Mouse (Mus musculus) forebrain, embryonic 16.5 days (tissue): ENCODE measurements around the gene Ccer2. TPM values are rescaled to one million over a fixed set of nuclear protein-coding genes. Genes with fewer than 3 reads are reported as not detected.
A peak's percentile ranks its signal among the peaks of the same experiment; 100 is the strongest.

Source experiments
- ATAC-seq: fragments of 200-750 bp; cut with Nextera tagmentation; 2 replicates; pipeline ENCODE4 v1.8.0; 2017; ENCODE audit warnings: mild to moderate bottlenecking, moderate library complexity
- H3K27ac ChIP-seq: fragments of 300-500 bp; sonication (generic); 2 replicates; pipeline ENCODE4 v1.5.1; 2014; ENCODE audit warnings: low read length, control low read depth
- H3K27me3 ChIP-seq: fragments of 300-500 bp; sonication (generic); replicated peaks from 2 replicates; pipeline ENCODE4 v1.6.1; 2014; ENCODE audit warnings: low read length; ENCODE audit not compliant: control insufficient read depth, insufficient read depth
- H3K36me3 ChIP-seq: fragments of 300-500 bp; sonication (generic); 2 replicates; pipeline ENCODE4 v1.6.1; 2014; ENCODE audit not compliant: control insufficient read depth, insufficient read depth
- H3K4me1 ChIP-seq: fragments of 300-500 bp; sonication (generic); replicated peaks from 2 replicates; pipeline ENCODE4 v1.6.1; 2014; ENCODE audit warnings: low read length; ENCODE audit not compliant: control insufficient read depth, insufficient read depth
- H3K4me2 ChIP-seq: fragments of 300-500 bp; sonication (generic); 2 replicates; pipeline ENCODE4 v1.6.1; 2014; ENCODE audit warnings: mild to moderate bottlenecking, low read length, control low read depth
- H3K4me3 ChIP-seq: fragments of 300-500 bp; sonication (generic); replicated peaks from 2 replicates; pipeline ENCODE4 v1.5.1; 2014; ENCODE audit warnings: mild to moderate bottlenecking, low read length, control low read depth
- H3K9ac ChIP-seq: fragments of 300-500 bp; sonication (generic); replicated peaks from 2 replicates; pipeline ENCODE4 v1.6.1; 2014; ENCODE audit warnings: low read depth, low read length, control low read depth
- H3K9me3 ChIP-seq: fragments of 300-500 bp; sonication (generic); 2 replicates; pipeline ENCODE4 v1.6.1; 2016; ENCODE audit warnings: low read length; ENCODE audit not compliant: control insufficient read depth
- WGBS: fragments of 180-500 bp; shearing (Covaris S2); extraction: QIAGEN DNeasy Blood & Tissue Kit; methylation state at CpG from one replicate; pipeline ENCODE4 v1.1.7; 2014; 5-methylcytosine and 5-hydroxymethylcytosine counted together
- polyA plus RNA-seq: library from polyadenylated mRNA; unstranded; fragments of >200 nt; fragmentation: Nextera tagmentation; extraction: Ambion mirVana; gene quantifications from 2 replicates; pipeline ENCODE4 v1.2.1, GENCODE M21; 2015

The Ccer2 gene
- polyA plus RNA-seq, 1 experiment from 2014 or later = not detected

GRCm38 (mm10) chr7:28740949-28741348 lies 15.0 kb upstream of the Ccer2 start:
- Histone ChIP-seq H3K36me3 (0 out of 2 replicates have a peak, but pooled peaks cover 5% of the 10 kb centered on the region), H3K4me2 (peak overlapping the region; percentile 72), H3K4me3 (peak overlapping the region; percentile 59), H3K9me3 (no peaks in the 10 kb centered on the region), H3K9ac (peak overlapping the region; percentile 54), H3K27me3 (no peaks in the 10 kb centered on the region), H3K4me1 (peaks cover 14% of the 10 kb centered on the region), H3K27ac (no peak overlapping the region; the same call in 1 of the 2 replicates)
- no peak for ATAC-seq
- WGBS = 42% methylated on average over 9 of the region's 9 CpGs

GRCm38 (mm10) chr7:28741368-28741708 lies 14.6 kb upstream of the Ccer2 start:
- no peaks in the 10 kb centered on the region for H3K9me3 ChIP-seq
- no peak overlapping the region; the same call in 1 of the 2 replicates for H3K27ac ChIP-seq
- H3K9ac ChIP-seq = peak overlapping the region; percentile 54
- 0 out of 2 replicates have a peak, but pooled peaks cover 3% of the 10 kb centered on the region for H3K36me3 ChIP-seq
- ATAC-seq = peak; percentile 9
- H3K4me1 ChIP-seq = peaks cover 14% of the 10 kb centered on the region
- H3K27me3 ChIP-seq = no peaks in the 10 kb centered on the region
- peak overlapping the region; percentile 59 for H3K4me3 ChIP-seq
- H3K4me2 ChIP-seq = peak overlapping the region; percentile 72
- WGBS = under 1% methylated on average over 13 of the region's 13 CpGs

GRCm38 (mm10) chr7:28741709-28742438 lies 14.1 kb upstream of the Ccer2 start, which contains the start of the genes Mrps12 and Sars2:
TSS of gene Mrps12 (minus strand) at chr7:28741820.
TSS of gene Sars2 (plus strand) at chr7:28741992.
- under 1% methylated on average over 39 of the region's 39 CpGs for WGBS
- peaks cover 14% of the 10 kb centered on the region for H3K4me1 ChIP-seq

GRCm38 (mm10) chr7:28749935-28750334 lies 6.0 kb upstream of the Ccer2 start:
- Histone ChIP-seq H3K4me2 (no peak overlapping the region), H3K9me3 (no peaks in the 10 kb centered on the region), H3K9ac (no peak overlapping the region), H3K36me3 (no peaks in the 10 kb centered on the region), H3K27ac (no peak overlapping the region), H3K4me3 (no peak overlapping the region), H3K27me3 (no peaks in the 10 kb centered on the region), H3K4me1 (no peaks in the 10 kb centered on the region)
- 96% methylated on average over 7 of the region's 7 CpGs for WGBS
- no peak for ATAC-seq

More at GRCm38 (mm10) chr7:28741709-28742438, 14.1 kb upstream of the Ccer2 start, which contains the start of the genes Mrps12 and Sars2:
- Histone ChIP-seq H3K27me3 (no peaks in the 10 kb centered on the region), H3K9ac (peak within 1 kb of the TSS; percentile 61), H3K4me3 (peak within 1 kb of the TSS; percentile 59), H3K9me3 (no peaks in the 10 kb centered on the region), H3K4me2 (peak within 1 kb of the TSS; percentile 72), H3K36me3 (0 out of 2 replicates have a peak, but pooled peaks cover 1% of the 10 kb centered on the region), H3K27ac (peak within 1 kb of the TSS; percentile 60)
- ATAC-seq = peak; percentile 99

- Histone ChIP-seq H3K36me3 (peaks cover 13% of the 10 kb centered on the region), H3K27me3 (peaks cover 13% of the 10 kb centered on the region; the same call in 1 of the 2 replicates), H3K27ac (no peak overlapping the region), H3K9ac (no peak overlapping the region), H3K4me3 (no peak overlapping the region), H3K4me1 (peaks cover 4% of the 10 kb centered on the region), H3K9me3 (no peaks in the 10 kb centered on the region), H3K4me2 (no peak overlapping the region)
- WGBS = 83% methylated on average over 13 of the region's 13 CpGs
- ATAC-seq = no peak
These were observed 2.6 kb downstream of the Ccer2 start for GRCm38 (mm10) chr7:28758623-28759022.

GRCm38 (mm10) chr7:28761907-28762306 lies 5.9 kb downstream of the Ccer2 start:
- 93% methylated on average over 9 of the region's 9 CpGs for WGBS

GRCm38 (mm10) chr7:28765211-28765610 lies 9.2 kb downstream of the Ccer2 start:
- Histone ChIP-seq H3K36me3 (peaks cover 7% of the 10 kb centered on the region; the same call in 1 of the 2 replicates), H3K9ac (no peak overlapping the region), H3K4me3 (no peak overlapping the region), H3K4me2 (peak overlapping the region; percentile 73), H3K27me3 (no peaks in the 10 kb centered on the region), H3K4me1 (peaks cover 19% of the 10 kb centered on the region), H3K9me3 (no peaks in the 10 kb centered on the region), H3K27ac (no peak overlapping the region)
- no peak for ATAC-seq
- WGBS = 89% methylated on average over 6 of the region's 6 CpGs

More at GRCm38 (mm10) chr7:28761907-28762306, 5.9 kb downstream of the Ccer2 start:
- peaks cover 9% of the 10 kb centered on the region for H3K4me1 ChIP-seq
- no peak overlapping the region for H3K9ac ChIP-seq
- H3K27ac ChIP-seq = no peak overlapping the region
- H3K27me3 ChIP-seq = no peaks in the 10 kb centered on the region
- no peak overlapping the region for H3K4me2 ChIP-seq
- H3K36me3 ChIP-seq = peaks cover 13% of the 10 kb centered on the region
- no peak overlapping the region for H3K4me3 ChIP-seq
- no peaks in the 10 kb centered on the region for H3K9me3 ChIP-seq
- no peak for ATAC-seq

GRCm38 (mm10) chr7:28766173-28766879 lies 10.4 kb downstream of the Ccer2 start, which contains the start of gene Sirt2:
TSS of gene Sirt2 (plus strand) at chr7:28766735.
- H3K4me2 ChIP-seq = peak within 1 kb of the TSS; percentile 83
- H3K4me3 ChIP-seq = peak within 1 kb of the TSS; percentile 86
- under 1% methylated on average over 45 of the region's 45 CpGs for WGBS
- peaks cover 19% of the 10 kb centered on the region for H3K4me1 ChIP-seq
- ATAC-seq = peak; percentile 99
- H3K27ac ChIP-seq = no peak within 1 kb of the TSS
- H3K9ac ChIP-seq = peak within 1 kb of the TSS; percentile 79
- H3K9me3 ChIP-seq = no peaks in the 10 kb centered on the region
- no peaks in the 10 kb centered on the region for H3K27me3 ChIP-seq
- H3K36me3 ChIP-seq = peaks cover 4% of the 10 kb centered on the region; the same call in 1 of the 2 replicates

GRCm38 (mm10) chr7:28766910-28767309 lies 10.9 kb downstream of the Ccer2 start:
- no peaks in the 10 kb centered on the region for H3K27me3 ChIP-seq
- ATAC-seq = peak; percentile 6
- H3K4me2 ChIP-seq = peak overlapping the region; percentile 83
- H3K4me1 ChIP-seq = peaks cover 19% of the 10 kb centered on the region
- H3K9me3 ChIP-seq = no peaks in the 10 kb centered on the region
- no peak overlapping the region for H3K27ac ChIP-seq
- WGBS = 2% methylated on average over 14 of the region's 14 CpGs
- H3K9ac ChIP-seq = peak overlapping the region; percentile 76
- H3K36me3 ChIP-seq = no peaks in the 10 kb centered on the region; the same call in 1 of the 2 replicates
- peak overlapping the region; percentile 86 for H3K4me3 ChIP-seq
